Mouse (Mus musculus): ENCODE results near the gene Hspd1. TPM values are rescaled to one million over a fixed set of nuclear protein-coding genes. Genes with fewer than 3 reads are reported as not detected.

The Hspd1 gene
- polyA plus RNA-seq, 1 experiment from 2014 or later, result 80.8 TPM

- Histone ChIP-seq H3K27me3 (replicated peaks; ENCODE audit: insufficient read depth, low read length) (no peaks in the 10 kb centered on the region), H3K36me3 (ENCODE audit: insufficient read depth, low read length) (no peaks in the 10 kb centered on the region)
These were observed 1.5 kb upstream of the Hspd1 start for GRCm38 (mm10) chr1:55089498-55090064.

GRCm38 (mm10) chr1:55088611-55089497, 811 bp upstream of the Hspd1 start:
- TF ChIP-seq EP300 (IDR thresholded peaks at IDR 0.05), result no peak
- no peaks in the 10 kb centered on the region for H3K36me3 ChIP-seq (ENCODE audit: insufficient read depth, low read length)
- H3K27ac ChIP-seq (ENCODE audit: low read length), result peak overlapping the region; percentile 92
- no peaks in the 10 kb centered on the region for H3K9me3 ChIP-seq (ENCODE audit: low read length)
- H3K4me3 ChIP-seq (ENCODE audit: low read depth, low read length), result peak overlapping the region; percentile 68
- H3K9ac ChIP-seq (replicated peaks; ENCODE audit: low read depth), result peak overlapping the region; percentile 76
- H3K4me2 ChIP-seq (replicated peaks; ENCODE audit: low read depth, low read length), result peak overlapping the region; percentile 94
- no peak for DNase-seq (ENCODE audit: low spot score)
- 4% methylated on average over 16 of the region's 16 CpGs for WGBS
- H3K4me1 ChIP-seq (ENCODE audit: insufficient read depth, low read depth, low read length), result no peaks in the 10 kb centered on the region; the same call in 1 of the 2 replicates
- no peak for ATAC-seq
- H3K27me3 ChIP-seq (replicated peaks; ENCODE audit: insufficient read depth, low read length), result no peaks in the 10 kb centered on the region

More at GRCm38 (mm10) chr1:55089498-55090064, 1.5 kb upstream of the Hspd1 start:
- ATAC-seq (no peak), DNase-seq (ENCODE audit: low spot score) (no peak)
- Histone ChIP-seq H3K4me3 (ENCODE audit: low read depth, low read length) (no peak overlapping the region), H3K4me2 (replicated peaks; ENCODE audit: low read depth, low read length) (no peak overlapping the region; the same call in 1 of the 2 replicates), H3K9ac (replicated peaks; ENCODE audit: low read depth) (no peak overlapping the region), H3K4me1 (ENCODE audit: insufficient read depth, low read depth, low read length) (no peaks in the 10 kb centered on the region; the same call in 1 of the 2 replicates), H3K9me3 (ENCODE audit: low read length) (no peaks in the 10 kb centered on the region), H3K27ac (ENCODE audit: low read length) (peak overlapping the region; percentile 26; the same call in 1 of the 2 replicates)
- no peak for TF ChIP-seq EP300 (IDR thresholded peaks at IDR 0.05)
- TF ChIP-seq CTCF (IDR thresholded peaks at IDR 0.05), result no peak
- WGBS, result 74% methylated on average over 5 of the region's 5 CpGs

- no peaks in the 10 kb centered on the region for H3K27me3 ChIP-seq (replicated peaks; ENCODE audit: insufficient read depth, low read length)
- TF ChIP-seq EP300 (IDR thresholded peaks at IDR 0.05) (no peak), CTCF (IDR thresholded peaks at IDR 0.05) (peak; percentile 35)
- WGBS, result 3% methylated on average over 25 of the region's 57 CpGs
These were observed 590 bp downstream of the Hspd1 start for GRCm38 (mm10) chr1:55087401-55087904.

GRCm38 (mm10) chr1:55086868-55087400, 1.1 kb downstream of the Hspd1 start:
- no peaks in the 10 kb centered on the region for H3K9me3 ChIP-seq (ENCODE audit: low read length)
- WGBS, result under 1% methylated on average over 13 of the region's 13 CpGs
- H3K36me3 ChIP-seq (ENCODE audit: insufficient read depth, low read length), result peaks cover 9% of the 10 kb centered on the region; the same call in 1 of the 2 replicates
- H3K27me3 ChIP-seq (replicated peaks; ENCODE audit: insufficient read depth, low read length), result no peaks in the 10 kb centered on the region
- H3K4me1 ChIP-seq (ENCODE audit: insufficient read depth, low read depth, low read length), result no peaks in the 10 kb centered on the region; the same call in 1 of the 2 replicates
- H3K4me2 ChIP-seq (replicated peaks; ENCODE audit: low read depth, low read length), result peak overlapping the region; percentile 85
- peak overlapping the region; percentile 76 for H3K9ac ChIP-seq (replicated peaks; ENCODE audit: low read depth)
- DNase-seq (ENCODE audit: low spot score) (no peak), ATAC-seq (no peak)
- TF ChIP-seq CTCF (IDR thresholded peaks at IDR 0.05) (no peak), EP300 (IDR thresholded peaks at IDR 0.05) (no peak)
- H3K4me3 ChIP-seq (ENCODE audit: low read depth, low read length), result peak overlapping the region; percentile 68
- H3K27ac ChIP-seq (ENCODE audit: low read length), result peak overlapping the region; percentile 92

More at GRCm38 (mm10) chr1:55087401-55087904, 590 bp downstream of the Hspd1 start:
- ATAC-seq, result peak; percentile 46
- H3K4me1 ChIP-seq (ENCODE audit: insufficient read depth, low read depth, low read length), result no peaks in the 10 kb centered on the region; the same call in 1 of the 2 replicates
- peak overlapping the region; percentile 85 for H3K4me2 ChIP-seq (replicated peaks; ENCODE audit: low read depth, low read length)
- H3K9ac ChIP-seq (replicated peaks; ENCODE audit: low read depth), result peak overlapping the region; percentile 76
- peak overlapping the region; percentile 68 for H3K4me3 ChIP-seq (ENCODE audit: low read depth, low read length)
- H3K36me3 ChIP-seq (ENCODE audit: insufficient read depth, low read length), result peaks cover 4% of the 10 kb centered on the region; the same call in 1 of the 2 replicates
- H3K9me3 ChIP-seq (ENCODE audit: low read length), result no peaks in the 10 kb centered on the region
- H3K27ac ChIP-seq (ENCODE audit: low read length), result peak overlapping the region; percentile 92
- DNase-seq (ENCODE audit: low spot score), result no peak

GRCm38 (mm10) chr1:55085781-55086366, 2.2 kb downstream of the Hspd1 start:
- no peaks in the 10 kb centered on the region for H3K27me3 ChIP-seq (replicated peaks; ENCODE audit: insufficient read depth, low read length)
- H3K27ac ChIP-seq (ENCODE audit: low read length), result no peak overlapping the region
- no peak for ATAC-seq
- H3K36me3 ChIP-seq (ENCODE audit: insufficient read depth, low read length), result peaks cover 16% of the 10 kb centered on the region
- DNase-seq (ENCODE audit: low spot score), result no peak
- 47% methylated on average over 7 of the region's 7 CpGs for WGBS
- H3K4me3 ChIP-seq (ENCODE audit: low read depth, low read length), result no peak overlapping the region
- TF ChIP-seq EP300 (IDR thresholded peaks at IDR 0.05), result no peak
- peak; percentile 3; the same call in 1 of the 2 replicates for TF ChIP-seq CTCF (IDR thresholded peaks at IDR 0.05)
- H3K9ac ChIP-seq (replicated peaks; ENCODE audit: low read depth), result no peak overlapping the region
- no peaks in the 10 kb centered on the region; the same call in 1 of the 2 replicates for H3K4me1 ChIP-seq (ENCODE audit: insufficient read depth, low read depth, low read length)
- no peak overlapping the region for H3K4me2 ChIP-seq (replicated peaks; ENCODE audit: low read depth, low read length)
- H3K9me3 ChIP-seq (ENCODE audit: low read length), result no peaks in the 10 kb centered on the region
